Mouse (Mus musculus) spleen, adult 2 months (tissue): ENCODE results near the gene Nubp2.

Experiments used
- CTCF ChIP-seq: fragments of 200-500 bp; IDR thresholded peaks from 2 replicates; pipeline ENCODE4 v1.5.1; 2011; ENCODE audit warnings: mild to moderate bottlenecking, inconsistent platforms; ENCODE audit not compliant: insufficient read depth, insufficient read length, insufficient replicate concordance; ENCODE audit errors: extremely low read depth
- POLR2A ChIP-seq: fragments of 200-500 bp; IDR thresholded peaks from 2 replicates; pipeline ENCODE4 v1.6.1; 2011; ENCODE audit warnings: low read depth, low read length, inconsistent platforms

GRCm38 (mm10) chr17:24885356-24886133 is 604 bp downstream of the Nubp2 start:
- TF ChIP-seq CTCF (no peak), POLR2A (no peak)
